Mouse (Mus musculus): Measurements from ENCODE around the gene Enpp1. TPM values are rescaled to one million over a fixed set of nuclear protein-coding genes. Genes with fewer than 3 reads are reported as not detected.

The Enpp1 gene
- total RNA-seq, 2 experiments from 2014 or later = 5.2 TPM

DNA sequence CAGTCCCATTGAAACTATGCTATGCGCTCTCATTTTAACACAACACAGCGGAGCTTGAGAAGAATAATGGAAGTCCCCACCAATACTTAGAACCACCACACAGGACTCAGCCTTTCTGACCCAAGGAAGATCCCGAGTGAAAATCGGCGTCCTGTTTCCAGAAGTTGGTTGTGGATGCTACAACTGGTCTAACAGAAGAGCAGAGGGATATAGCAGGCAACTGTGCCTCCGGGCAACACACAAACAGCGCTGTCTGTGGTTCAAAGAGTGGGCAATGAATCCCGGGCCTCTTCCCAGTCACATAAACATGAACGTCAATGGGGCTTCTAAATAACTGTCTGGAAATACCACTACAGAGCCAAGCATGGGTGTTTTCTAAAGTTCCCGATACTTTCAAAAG, 888 bp downstream of the Enpp1 start:
- DNase-seq = peak in 1 of 2 experiments; percentile 18
- intact Hi-C loops (cut with DNase I) = no loop called here

DNA sequence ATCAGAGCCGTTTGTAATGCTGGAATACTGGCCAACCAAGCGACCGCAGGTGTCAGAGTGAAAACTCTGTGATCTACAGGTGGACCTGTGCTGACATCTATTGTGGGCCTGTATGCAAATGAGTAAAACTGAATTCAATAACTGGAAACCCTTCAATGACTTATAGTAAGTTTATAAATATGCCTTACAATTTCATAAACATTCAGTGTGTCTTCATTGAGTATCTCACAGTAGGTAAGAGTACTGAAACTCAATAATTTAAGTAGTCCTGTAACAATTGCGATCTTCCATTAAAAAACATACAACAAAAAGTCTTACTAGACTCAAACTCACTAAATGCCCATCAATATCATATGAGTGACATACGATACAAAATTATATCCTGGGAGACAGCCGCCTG, 1.6 kb downstream of the Enpp1 start:
- intact Hi-C loops (cut with DNase I) = no loop called here

DNA sequence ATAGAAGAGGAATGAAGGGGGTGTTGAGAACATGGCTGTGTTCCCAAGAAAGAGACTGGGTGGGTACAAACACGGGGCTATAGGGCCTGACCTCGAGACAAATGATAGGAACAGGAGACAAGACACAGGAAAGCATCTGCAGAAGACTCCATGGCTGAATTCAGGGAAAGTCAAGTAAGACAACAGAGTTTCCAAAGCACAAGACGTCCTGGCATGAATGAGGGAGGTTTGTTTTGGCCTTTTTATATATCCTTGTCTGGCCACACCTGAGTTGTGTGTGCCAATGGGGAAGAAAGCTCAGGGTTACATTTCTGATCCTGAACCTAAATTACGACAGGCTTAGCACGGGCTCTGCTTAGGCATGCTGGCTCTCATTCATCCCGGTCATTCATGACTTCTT, 4.2 kb downstream of the Enpp1 start:
- intact Hi-C loops (cut with DNase I) = no loop called here
- no peak for DNase-seq

More for the DNA sequence above, 1.6 kb downstream of the Enpp1 start:
- no peak for DNase-seq

DNA sequence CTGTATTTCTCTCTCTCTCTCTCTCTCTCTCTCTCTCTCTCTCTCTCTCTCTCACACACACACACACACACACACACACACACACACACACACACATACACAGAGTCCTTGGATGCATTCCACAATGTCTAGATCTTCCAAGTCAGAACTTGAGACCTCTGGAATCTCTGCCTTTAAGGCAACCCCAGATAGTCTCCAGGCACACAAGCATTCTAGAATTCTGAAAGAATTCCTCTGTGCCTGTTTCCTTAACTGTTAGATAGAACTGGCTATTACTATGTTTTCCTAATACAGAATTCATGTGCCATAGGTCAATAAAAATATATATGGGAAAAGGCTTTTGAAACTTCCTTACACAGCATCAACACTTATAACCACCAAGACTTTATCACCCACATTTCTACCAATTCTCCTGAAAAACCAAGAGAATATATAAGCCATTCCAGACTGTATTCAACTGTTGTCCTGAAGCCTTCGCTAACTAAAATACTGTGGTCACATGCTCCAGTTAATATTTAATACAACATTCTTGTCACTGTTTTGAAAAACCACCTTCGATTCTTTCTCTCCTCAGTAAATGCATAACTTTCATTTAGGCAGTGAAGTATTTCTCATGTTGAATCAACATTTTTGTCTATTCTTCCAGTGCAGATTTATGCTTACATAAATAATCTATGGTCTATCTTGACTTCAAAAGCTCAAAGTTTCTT, 5.4 kb downstream of the Enpp1 start:
- intact Hi-C loops (cut with DNase I) = no loop called here
- no peak for DNase-seq

DNA sequence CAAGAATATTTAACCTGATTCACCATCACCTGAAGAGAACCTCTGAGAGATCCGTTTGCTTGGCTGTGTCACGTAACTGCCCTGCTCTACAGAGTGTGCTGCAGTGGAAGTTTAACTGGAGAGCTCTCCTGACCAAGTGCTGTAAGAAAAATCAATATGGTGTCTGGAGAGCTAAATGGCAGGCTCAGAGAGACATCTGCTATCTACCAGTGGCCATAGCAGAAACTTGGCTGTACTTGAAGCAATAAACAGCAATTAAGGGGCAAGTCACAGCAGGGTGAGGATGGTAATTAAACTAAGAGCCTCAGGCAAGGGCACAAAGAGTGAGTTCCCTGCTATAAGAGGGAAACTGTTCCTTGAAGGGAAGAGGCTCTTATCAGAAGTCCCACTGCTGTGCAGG, 9.3 kb downstream of the Enpp1 start:
- intact Hi-C loops (cut with DNase I) = no loop called here

DNA sequence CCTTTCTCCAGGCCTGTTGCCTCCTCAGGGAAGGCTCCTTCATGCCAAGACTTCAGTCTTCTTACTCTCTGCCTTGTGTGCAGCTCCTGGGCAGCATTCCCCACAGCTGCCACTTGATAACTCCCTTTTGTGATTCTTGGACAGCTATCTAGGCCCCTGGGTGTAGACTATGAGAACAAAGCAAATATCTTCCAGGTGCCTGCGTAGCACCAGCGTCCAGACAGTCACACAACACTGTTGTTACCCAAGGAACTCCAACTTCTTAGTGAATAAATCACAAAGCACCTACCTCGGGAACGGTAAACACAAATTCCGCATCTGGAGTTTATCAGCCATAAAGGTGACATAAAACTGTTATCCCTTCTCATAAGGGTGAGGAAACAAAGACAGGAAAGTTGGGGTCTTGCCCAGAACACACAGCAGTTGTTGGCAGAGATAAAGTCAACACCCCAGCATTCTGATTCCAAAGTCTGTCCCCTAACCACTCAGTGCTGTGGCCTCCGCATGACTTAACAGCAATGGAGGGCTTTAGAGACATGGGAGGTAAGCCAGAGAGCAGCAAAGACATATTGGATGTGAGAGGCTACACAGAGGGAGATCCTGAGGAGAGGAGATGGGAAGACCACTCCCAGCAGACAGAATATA, 13.7 kb downstream of the Enpp1 start:
- DNase-seq = no peak
- intact Hi-C loops (cut with DNase I) = no loop called here

More for the DNA sequence above, 9.3 kb downstream of the Enpp1 start:
- no peak for DNase-seq

DNA sequence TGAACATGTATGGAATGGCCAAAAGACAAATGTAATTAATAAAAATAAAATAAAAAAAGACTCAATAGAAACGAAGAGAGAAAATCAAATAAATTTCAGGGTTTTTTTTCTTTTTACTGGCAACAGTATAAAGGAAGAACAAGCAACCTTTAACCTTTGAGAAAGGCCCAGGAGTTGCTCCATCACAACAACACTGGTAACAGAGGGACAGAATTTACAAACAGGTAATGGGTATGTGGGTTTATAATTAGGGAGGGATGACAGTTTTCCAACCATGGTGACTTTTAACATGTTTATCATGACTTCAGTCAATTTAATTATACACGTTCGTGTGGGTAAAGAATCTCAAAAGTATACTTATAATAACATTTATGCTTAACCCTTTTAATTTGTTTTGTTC, 15.2 kb downstream of the Enpp1 start:
- no peak for DNase-seq
- intact Hi-C loops (cut with DNase I) = no loop called here

DNA sequence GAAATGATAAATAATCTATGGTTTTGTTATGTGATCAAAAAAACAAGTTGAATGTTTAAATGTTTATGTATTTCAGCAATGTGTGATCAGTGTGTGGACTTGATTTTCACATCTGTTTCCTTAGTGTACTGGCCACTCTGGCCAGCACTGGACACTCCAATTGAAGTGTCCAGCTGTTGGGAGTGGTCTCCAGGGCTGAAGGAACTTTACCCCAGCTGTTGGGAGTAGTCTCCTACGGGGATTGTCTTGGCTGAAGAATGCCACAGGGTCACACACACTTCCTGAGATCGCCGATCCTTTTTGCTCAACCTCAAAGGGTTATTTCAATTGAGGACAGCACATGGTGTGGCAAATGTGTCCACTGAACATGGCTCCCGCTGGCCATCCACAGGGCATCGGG, 16.2 kb downstream of the Enpp1 start:
- intact Hi-C loops (cut with DNase I) = no loop called here
- DNase-seq = peak; percentile 8 to 31

DNA sequence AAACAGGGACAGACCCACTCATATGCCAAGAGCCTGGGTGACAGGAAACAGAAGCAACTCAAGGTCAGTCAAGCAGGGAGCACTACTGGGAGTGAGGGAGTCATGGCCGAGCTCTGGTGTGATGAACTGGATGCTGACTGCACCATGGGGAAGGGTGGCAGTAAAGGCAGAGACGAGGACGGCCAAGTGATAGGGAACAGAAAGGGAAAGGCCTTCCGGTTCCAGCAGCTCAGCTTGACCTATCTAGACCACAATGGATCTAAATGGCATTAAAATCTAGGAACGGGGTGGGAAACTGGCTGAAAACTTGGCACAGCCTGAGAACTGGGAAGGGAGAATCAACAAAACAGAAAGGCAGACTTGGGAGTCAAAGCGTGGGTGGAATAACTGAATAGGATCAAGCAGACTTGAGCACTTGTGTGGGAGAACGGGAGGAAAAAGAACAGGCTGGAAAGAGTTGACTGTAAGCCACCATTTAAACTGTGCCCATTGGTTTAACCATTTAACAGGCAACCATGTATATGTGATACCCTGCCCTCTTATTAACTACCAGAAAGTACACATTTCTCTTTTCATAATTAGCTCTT, 29.3 kb downstream of the Enpp1 start:
- intact Hi-C loops (cut with DNase I) = no loop called here
- DNase-seq = no peak

DNA sequence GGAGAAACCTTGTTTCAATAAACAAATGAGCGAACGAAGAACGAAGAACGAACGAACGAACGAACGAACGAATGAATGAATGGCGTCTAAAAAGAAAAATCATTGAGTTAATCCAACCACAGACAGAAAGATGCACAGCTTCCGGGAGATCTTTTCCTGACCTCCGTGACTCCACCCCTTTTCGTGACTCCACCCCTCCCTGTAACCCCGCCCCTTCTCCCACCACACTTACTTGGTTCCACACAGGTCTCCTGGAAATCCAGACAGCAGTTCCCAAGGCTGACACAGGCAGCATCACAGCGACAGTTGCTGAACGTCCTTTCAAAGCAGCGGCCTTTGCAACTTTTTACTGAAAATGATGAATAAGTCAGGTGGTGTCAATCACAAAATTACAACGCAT, 34.3 kb downstream of the Enpp1 start:
- intact Hi-C loops (cut with DNase I) = no loop called here

DNA sequence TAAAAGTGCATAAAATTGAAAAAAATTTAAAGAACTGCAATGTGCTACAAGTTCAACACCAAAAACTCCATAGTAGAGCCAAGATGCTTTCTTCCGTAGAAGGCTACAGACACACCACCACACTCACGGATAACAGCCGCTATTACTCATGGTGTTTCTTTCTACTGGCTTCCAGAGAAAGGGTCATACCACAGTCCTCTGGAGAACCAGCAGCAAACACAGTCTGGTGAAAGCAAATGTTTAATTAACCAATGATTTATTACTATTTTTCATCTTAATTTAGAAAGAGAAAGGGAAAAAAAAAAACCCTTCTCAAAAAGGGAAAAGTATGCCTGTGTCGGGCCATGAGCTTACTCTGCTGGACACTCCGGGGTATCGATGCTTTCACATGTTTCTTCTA, 37.7 kb downstream of the Enpp1 start:
- intact Hi-C loops (cut with DNase I) = no loop called here
- DNase-seq = no peak

More for the DNA sequence above, 34.3 kb downstream of the Enpp1 start:
- DNase-seq = no peak

DNA sequence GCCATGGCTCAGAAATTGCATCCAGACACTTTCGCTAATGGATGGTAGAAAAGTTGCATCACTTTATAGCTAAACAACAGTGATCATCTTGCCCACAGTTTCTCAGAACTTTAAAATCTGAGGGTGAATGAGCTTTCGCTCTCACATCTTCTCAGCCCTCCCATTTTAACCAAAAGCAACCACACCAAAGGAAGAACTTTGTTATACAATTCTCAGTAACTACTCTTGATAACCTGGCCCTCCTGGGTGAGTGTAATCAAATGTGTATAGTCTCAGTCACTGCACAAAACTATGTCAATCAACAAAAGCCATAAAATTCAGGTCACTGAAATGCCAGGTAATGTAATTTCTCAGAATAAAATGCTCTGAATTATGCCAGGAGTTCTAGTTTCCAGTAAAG, 39.0 kb downstream of the Enpp1 start:
- no peak for DNase-seq

DNA sequence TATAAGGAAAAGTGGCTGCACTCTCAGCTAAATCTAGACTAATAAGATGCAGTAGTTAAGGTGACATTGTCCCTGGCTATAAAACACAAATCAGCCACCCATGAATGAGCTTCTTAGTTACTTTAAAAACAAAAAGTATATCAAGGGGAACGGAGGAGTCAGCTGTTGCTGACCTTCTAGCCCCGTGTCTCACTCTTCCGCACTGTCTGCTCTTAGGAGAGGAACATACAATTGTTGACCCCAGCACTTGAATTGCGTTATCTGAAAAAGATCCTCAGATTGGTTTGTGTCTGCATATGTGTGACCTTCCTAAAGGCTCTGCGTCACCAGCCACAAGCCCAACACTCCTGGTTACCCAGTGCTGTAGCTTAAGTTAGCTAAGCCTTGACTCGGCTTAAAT, 41.4 kb downstream of the Enpp1 start:
- intact Hi-C loops (cut with DNase I) = no loop called here
- DNase-seq = no peak

More for the DNA sequence above, 39.0 kb downstream of the Enpp1 start:
- intact Hi-C loops (cut with DNase I) = no loop called here

DNA sequence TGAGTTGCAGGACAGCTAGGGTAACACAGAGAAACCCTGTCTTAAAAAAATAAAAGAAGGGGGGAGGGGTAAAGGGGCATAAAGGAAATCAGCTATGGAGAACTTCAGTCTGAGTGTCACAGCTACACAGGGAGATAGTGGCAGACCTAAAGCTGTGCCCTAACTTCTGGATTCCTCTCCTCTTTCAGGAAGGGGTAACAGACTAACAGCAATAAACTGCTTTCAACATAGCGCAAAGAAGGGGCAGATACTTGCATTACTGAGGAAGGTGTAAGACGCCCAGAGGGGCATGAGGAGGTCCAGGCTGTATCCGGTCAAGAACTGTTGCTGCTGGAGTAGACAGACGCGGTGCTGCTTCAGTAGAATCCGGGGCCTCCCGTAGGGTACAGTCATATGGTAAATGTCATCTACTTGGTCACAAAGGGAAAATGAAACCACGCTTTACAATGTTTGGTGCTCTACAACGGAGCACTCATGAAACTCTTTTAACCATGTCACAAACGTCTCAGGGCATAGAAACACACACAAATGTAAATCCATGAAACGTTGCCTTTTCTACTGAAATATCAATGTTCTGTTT, 60.9 kb downstream of the Enpp1 start:
- no peak for DNase-seq
- intact Hi-C loops (cut with DNase I) = no loop called here

DNA sequence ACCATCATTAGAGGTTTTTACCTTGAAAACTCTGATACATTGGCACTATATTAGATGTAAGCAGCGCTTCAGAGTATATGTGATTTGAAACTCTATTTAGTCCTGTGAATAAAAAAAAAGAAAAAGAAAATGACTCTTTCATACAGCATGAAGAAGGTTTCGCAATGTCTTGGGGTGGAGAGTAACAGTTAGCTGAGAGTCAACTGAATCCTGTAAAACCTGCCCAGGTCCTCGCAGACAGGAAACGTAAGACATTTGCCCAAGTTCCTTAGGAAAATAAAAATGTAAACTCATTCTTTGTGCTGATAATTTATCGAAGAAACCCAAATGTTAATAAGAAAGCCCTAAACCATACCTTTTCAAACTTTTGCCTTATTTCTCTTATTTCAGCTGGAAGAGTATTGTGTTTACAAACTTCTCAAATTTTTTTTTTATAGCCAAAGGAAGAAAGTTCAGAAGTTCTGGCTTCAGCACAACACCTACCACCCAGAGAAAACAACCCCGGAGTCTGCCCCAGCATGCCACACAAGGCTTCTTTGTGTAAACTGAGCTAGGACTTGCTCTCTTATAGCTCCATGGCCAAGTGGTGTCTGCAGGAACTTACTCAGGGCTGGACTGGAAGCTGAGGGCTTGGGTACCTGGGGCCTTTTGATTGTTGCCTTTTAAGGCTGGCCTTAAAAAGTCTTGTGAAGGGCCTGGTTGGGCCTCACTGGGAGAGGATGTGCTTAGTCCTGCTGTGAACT, 63.8 kb downstream of the Enpp1 start:
- no peak for DNase-seq
- intact Hi-C loops (cut with DNase I) = no loop called here

DNA sequence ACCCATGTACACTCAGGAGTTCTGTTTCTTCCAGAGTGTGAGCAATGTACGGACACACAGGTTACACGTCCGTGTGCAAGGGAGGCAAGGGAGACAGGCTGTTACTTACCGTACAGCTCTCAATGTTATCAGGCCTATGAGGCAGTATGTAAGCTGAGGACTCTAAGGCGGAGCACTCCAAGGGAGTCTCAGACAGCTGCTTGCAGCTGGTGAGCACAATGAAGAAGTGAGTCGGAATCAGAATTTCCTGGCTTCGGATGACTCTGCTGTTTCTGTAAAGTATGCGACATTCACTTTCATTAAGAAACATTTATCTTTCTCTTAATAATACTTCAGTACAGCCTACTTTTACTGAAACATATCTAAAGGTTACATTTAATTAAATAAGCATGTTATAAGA, 66.8 kb downstream of the Enpp1 start:
- DNase-seq = no peak
- intact Hi-C loops (cut with DNase I) = no loop called here

DNA sequence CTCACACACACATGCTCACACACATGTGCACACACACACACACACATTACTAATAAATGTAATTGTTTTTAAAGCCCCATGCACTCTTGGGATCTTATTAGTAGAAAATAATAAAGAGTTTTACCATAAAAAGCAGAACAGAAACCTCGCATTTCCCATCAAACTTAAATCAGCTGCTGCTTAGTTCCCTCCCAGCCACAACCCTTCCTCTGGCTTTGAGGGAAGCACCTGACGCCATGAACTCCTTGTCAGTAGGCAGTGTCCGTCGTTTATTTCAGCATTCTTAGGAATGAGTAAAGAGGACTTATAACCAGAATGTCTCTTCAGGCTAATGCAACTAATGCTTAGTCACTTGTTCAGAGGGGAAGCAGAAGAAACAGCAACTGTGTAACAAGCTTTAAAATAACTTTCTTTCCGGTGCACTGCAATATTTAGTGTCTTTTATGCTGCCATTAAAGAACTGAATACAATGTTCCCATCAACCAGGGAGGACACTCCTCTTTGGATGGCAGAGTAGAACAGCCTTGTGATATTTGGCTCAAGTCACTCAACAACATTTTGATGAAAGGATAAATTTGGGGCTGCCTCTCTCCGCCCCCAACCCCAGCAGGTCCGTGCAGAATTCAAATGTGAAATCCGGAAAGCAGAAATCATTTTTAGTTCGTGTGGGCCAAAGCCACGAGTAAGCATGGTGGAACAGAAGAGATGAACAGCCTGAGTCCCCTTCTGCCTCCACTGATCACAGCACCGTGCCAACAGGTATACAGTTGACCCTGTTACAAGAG, 69.0 kb downstream of the Enpp1 start:
- intact Hi-C loops (cut with DNase I) = no loop called here
- no peak for DNase-seq

DNA sequence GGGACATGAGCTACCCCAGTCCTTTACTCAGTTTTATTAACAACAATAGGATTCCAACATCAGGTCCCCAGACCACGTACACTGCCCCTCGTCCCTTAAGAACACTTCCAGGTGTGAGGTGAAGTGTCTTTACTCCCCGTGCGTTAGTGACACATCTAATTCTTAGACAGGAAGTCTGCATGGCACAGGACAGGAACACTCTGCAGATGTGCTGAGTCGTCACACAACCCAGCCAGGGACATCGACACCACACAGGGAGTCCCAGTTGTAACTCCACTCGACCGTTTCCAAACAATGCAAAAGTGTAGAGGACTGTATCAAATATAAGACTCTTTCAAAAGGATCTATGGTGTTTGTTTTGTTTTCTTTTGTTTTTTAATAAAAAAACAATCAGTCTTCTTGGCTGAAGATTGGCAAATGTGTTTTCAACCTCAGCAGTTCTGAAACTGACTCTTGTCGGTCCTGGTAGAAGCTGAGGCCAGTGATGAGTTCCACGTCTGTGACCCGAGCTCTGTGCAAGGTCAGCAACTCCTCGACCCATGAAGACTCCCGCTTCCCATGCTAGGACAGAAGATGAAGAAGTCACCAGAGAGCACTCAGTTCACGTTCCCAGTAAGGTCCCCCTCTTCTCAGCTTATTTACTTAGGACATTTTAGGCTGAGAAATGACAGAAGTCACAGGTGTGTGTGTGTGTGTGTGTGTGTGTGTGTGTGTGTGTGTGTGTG, 70.4 kb downstream of the Enpp1 start:
- intact Hi-C loops (cut with DNase I) = no loop called here
- DNase-seq = no peak

DNA sequence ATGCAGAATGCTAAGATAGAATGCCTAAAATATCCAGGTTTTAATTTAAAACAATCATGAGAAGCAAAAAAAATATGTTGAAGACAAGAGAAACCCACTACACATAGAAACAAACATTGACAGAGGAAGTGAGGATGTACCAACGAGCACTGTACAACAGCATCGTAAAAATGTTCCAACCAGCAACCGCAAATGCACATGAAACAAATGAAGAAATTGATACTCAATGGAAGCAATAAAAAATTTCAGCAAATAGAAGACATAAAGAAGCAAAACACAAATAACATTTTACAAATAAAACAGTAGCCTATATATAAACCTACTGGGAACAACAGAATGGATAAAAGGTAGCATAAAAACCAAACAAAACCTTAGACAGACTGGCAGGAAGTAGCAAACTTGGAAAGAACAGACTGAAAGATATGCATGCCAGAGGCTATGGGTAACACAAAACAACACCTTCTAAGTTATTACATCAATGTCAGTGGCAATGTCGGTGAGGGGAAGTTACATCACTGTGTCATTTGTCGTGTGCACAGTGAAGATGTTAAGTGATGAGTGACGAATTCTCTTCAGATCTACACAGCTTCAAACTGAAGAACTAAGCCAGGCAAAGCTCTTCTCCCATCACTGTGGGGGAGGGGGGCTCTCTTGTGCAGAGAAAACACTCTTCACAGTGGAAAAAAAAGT, 71.6 kb downstream of the Enpp1 start:
- intact Hi-C loops (cut with DNase I) = no loop called here
- DNase-seq = no peak

Measured in heart, postnatal 36 days (tissue).